Mouse (Mus musculus): ENCODE measurements at regions not wholly inside any gene's neighbourhood (a gene's known extent, or its start where the extent isn't known, plus 50 kb on each side); places are given as distances from the start of the nearest gene placed in this dataset.

GRCm38 (mm10) chr11:44243184-44243583 is 156.7 kb upstream of the Il12b start:
- no peak for DNase-seq

DNA sequence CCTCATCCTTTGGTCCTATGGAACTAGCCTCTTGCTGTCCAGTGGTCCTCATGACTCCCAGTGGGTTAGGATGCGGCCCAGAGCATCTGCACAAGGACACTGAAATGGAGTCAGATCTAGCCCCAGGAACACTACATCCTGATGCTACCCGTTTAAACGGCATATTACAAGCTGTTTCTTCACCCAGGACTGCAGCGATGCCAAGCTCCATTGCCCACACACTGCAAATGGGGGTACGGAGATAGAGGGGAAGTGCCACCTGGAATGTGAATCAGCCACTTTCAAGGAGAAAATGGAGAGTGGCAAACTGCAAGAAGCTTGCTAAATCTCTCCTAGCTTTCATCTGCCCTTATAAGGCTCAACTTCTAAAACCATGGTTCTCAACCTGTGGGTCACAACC is 148.0 kb upstream of the Il12b start:
- no peak for DNase-seq

DNA sequence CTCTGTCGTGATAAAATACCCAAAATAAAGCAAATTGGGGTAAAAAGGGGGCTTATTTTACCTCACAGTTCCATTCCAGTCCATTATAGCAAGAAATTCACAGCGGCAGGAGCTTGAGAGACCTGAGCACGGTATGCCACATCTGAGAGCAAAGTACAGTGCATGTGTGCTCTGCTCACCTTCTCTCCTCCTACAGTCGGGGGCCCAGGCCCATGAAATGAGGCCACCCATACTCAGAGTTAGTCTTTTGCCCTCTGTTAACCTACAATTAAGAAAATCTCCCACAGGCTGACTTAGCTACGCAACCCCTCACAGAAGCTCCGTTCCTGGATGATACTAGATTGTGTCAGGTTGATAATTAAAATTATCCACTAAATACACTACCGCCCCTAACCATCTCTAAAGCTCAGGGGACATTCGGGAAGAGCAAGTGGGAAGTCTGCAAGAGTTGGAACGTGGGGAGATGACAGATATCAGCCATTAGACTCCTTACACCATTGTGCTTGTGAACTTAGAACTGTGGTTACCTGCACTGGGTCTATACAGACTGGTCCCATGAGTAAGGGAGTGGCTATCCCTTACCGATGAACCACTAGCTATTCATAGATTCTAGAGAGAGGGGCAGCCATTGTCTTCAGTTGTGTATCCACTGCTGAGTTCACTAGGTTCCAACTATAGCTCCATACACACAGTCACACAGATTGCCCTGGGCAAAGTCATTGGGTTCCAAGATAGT is 139.3 kb upstream of the Il12b start:
- DNase-seq = no peak

DNA sequence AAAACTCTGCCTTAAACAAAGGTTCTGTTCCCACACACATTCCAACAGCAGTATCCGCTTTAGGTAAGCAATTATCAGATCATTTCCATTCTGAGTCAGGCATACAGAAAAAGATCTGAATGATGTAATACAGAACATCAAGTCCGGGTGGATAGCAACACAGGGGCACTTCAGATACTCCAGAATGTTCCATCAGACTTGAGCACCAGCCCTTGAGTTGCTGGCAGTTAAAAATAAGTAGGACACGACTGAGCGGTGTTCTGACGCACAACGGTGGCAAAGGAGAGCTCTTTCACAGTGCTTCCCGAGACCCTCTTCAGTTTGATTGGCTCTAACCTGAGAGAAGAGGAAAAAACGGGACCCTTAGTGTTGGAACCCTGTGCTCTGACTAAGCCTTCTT is 138.2 kb upstream of the Il12b start:
- DNase-seq = no peak

DNA sequence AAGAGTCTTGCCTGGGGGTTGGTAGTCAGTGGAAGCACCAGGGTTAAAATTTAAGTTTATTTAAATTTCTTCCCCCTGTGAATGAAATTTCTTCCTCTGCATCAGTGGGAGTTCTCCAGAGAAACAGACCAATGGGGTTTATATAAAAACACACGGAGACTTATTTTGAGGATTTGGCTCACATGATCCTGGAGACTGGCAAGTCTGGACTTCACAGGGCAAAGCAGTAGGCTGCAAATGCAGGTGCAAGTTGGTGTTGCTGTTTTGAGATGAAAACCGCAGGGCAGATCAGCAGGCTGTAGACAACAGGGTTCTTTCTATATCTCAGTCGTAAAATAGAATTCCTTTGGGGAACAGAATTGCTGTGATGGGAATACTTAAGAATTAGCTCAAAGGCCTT is 137.3 kb upstream of the Il12b start:
- no peak for DNase-seq

DNA sequence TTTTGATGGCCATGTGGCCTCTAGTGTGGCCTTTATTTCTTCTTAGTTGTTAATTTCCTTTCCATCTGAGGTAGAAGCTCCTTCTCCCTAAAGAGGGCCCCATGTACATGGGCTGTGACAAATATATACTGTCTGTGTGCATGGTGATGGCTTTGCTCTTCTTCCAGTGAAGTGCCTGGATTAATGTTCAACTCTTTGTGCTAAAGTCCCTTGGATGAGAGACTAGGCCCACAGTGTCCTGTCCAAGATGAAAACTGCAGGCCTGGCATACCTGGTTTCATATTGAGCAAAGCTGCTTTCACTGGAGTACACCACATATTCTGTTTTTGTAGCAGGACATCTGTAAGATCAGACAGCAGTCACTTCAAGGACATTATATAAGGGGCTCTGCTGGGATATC is 127.6 kb upstream of the Il12b start:
- no peak for DNase-seq

DNA sequence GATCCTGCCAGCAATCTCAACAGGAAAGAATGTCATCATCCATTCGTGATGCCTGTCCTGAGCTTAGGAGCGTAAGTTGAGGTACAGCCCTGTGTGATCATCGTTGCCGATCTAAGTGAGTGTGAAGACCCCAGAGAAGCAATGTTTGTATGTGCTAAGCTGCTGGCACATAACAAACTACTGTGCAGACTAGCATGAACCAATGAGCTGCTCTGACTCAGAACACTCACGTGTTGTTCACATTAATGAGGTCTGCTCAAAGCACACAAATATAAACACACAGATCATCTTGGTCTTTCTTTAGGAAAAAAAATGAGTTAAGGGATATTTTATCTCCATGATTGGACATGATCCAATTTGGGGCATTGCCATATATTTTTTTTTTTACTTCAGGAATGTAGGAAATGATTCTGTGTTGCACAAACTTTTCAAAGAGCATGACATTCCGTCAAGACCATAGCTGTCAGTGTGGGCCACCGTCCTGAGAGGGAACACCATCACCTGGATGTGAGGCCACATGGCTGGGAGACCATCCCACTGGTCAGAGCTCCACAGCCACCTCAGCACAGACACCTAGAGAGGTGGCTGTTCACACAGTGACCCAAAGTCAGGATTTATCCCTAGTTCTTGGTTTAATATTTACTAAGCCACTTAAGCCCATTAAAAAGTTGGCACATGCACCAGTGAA is 121.2 kb upstream of the Il12b start:
- DNase-seq = no peak

- DNase-seq = no peak
These were observed 113.9 kb upstream of the Il12b start for GRCm38 (mm10) chr11:44285961-44286360.

GRCm38 (mm10) chr11:44288825-44289224 is 111.0 kb upstream of the Il12b start:
- DNase-seq = no peak

GRCm38 (mm10) chr11:44303786-44304185 is 96.1 kb upstream of the Il12b start:
- DNase-seq = no peak

GRCm38 (mm10) chr11:44316061-44316460 is 83.8 kb upstream of the Il12b start:
- DNase-seq = no peak

- no peak for DNase-seq
These were observed 80.7 kb upstream of the Il12b start for GRCm38 (mm10) chr11:44319136-44319535.

GRCm38 (mm10) chr11:44323314-44323713 is 76.5 kb upstream of the Il12b start:
- peak; percentile 82 for DNase-seq

- DNase-seq = no peak
These were observed 74.8 kb upstream of the Il12b start for GRCm38 (mm10) chr11:44325066-44325465.

DNA sequence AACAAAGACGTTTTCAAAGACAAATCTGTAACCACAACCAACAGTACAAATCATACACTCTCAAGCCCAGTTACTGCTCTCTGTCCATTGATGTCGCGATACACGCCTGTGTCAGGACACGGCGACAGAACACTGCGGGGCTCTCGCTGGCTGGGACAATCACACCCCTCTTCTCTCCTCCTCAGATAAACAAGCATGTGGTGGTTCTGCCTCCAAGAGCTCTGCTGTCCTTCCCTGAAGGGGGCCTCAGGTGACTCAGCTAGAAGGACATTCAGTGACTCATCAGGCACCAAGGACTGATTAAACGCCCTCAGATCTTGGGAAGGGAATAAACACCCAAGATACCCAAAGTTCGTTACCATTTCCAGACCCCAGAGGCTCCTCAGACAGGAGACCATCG is 74.3 kb upstream of the Il12b start:
- DNase-seq = no peak

- DNase-seq = no peak
These were observed 70.4 kb upstream of the Il12b start for GRCm38 (mm10) chr11:44329503-44329902.

- no peak for DNase-seq
These were observed 69.4 kb upstream of the Il12b start for GRCm38 (mm10) chr11:44330438-44330837.

GRCm38 (mm10) chr11:44330851-44331773 is 68.8 kb upstream of the Il12b start:
- peak; percentile 62 for DNase-seq

DNA sequence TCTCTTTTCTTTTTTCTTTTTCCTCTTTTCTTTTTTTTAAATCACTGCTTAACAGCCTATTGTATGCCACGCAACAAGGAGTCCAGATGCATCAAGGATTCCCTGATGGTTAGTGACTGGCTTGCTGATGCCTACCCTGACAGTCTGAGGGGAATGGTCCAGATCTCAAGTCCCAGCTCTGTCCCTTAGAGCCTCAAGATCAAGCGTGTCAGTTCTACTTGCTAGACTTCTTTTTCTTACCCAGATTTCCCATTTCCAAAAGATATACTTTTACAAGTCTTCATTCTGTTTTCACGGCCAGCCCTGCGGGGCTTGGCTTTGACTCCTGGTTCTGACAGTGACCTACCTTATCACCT is 68.1 kb upstream of the Il12b start:
- DNase-seq = no peak

DNA sequence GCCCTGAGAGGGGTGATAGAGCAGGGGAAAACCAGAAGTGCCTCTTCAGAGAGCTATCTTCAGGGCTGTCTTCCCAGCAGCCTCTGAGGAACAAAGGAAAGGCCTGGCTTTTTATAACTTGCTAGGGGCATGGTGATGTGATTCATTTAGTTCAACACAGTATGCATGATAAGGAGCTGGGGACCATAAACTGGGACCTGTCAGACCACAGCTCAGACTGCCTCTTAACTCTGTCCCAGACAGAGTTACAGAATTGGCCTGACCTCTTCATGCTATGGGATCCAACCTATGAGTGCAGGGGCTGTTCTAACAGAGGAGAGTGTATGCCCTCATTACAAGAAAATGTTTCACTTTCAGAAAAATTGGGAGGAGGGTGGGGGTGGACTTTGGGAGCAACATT is 59.3 kb upstream of the Il12b start:
- no peak for DNase-seq

DNA sequence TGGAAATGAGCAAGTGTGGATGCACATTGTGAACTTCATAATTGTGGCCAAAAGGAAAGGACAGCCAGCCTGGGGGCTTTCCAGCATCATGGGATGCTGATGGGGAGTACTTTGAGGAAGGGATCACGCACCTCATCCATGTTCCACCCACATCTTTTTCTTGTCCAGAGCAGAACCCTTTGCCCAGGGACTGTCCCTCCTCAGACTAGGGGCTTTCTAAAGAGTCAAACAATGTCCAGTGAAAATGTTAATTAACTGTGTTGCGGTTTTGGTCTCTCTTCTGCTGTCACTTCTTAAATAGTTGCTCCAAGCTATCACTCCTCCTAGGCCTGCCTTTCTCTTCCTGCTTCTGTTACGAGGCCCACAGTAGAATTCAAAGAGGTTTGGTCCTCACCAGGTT is 51.6 kb upstream of the Il12b start:
- DNase-seq = no peak

- DNase-seq = no peak
These were observed 50.3 kb upstream of the Il12b start for GRCm38 (mm10) chr11:44349546-44349945.

Measured in right cerebral cortex, adult 18-20 months (tissue).